ENCODE assay signal across 11 mouse cellular contexts in genomic region chr5:122111091-122111932, GRCm38 (mm10). TPM values are rescaled to one million over a fixed set of nuclear protein-coding genes. Genes with fewer than 3 reads are reported as not detected.
DNase-seq lines count a peak whose midpoint lies in the region; ATAC-seq and TF ChIP-seq lines count a peak whose summit lies in the region.
"Had no signal": no experiment of that assay in that cellular context is flagged by ENCODE, and none has a peak within 500 bp of the region (broad histone marks: within the 10 kb centered on the region; RNA-seq: fewer than 3 reads in every experiment).

No protein-coding gene starts in this region.

- H3K4me3 ChIP-seq in forebrain, embryonic 11.5 days (ENCODE audit: low read depth, low read length), result no peak overlapping the region
- no peak overlapping the region for H3K4me3 ChIP-seq in forebrain, embryonic 13.5 days
- H3K4me3 ChIP-seq in kidney, postnatal 0 days (replicated peaks; ENCODE audit: low read depth, low read length), result no peak overlapping the region
- H3K4me3 ChIP-seq in ES-Bruce4 (ENCODE audit: low read depth, low read length), result peak overlapping the region; percentile 22
- H3K4me3 ChIP-seq in heart, embryonic 15.5 days, result no peak overlapping the region

- WGBS in forebrain, embryonic 11.5 days, result 70% methylated on average over 26 of the region's 26 CpGs
- 69% methylated on average over 26 of the region's 26 CpGs for WGBS in forebrain, embryonic 13.5 days
- 65% methylated on average over 26 of the region's 26 CpGs for WGBS in kidney, postnatal 0 days
- WGBS in heart, embryonic 15.5 days, result 52% methylated on average over 26 of the region's 26 CpGs

- TF ChIP-seq POLR2A in ES-Bruce4 (IDR thresholded peaks at IDR 0.05; ENCODE audit: insufficient read depth, low read length), result no peak

- H3K36me3 ChIP-seq in forebrain, embryonic 11.5 days (ENCODE audit: control insufficient read depth, insufficient read depth, low read length), result no peaks in the 10 kb centered on the region
- no peaks in the 10 kb centered on the region for H3K36me3 ChIP-seq in forebrain, embryonic 13.5 days (ENCODE audit: poor library complexity, severe bottlenecking)
- no peaks in the 10 kb centered on the region for H3K36me3 ChIP-seq in kidney, postnatal 0 days (ENCODE audit: insufficient read depth, low read length)
- H3K36me3 ChIP-seq in ES-Bruce4 (ENCODE audit: control insufficient read depth, insufficient read depth, low read length, poor library complexity, severe bottlenecking), result no peaks in the 10 kb centered on the region
- H3K36me3 ChIP-seq in heart, embryonic 15.5 days, result no peaks in the 10 kb centered on the region; the same call in 1 of the 2 replicates

- H3K9me3 ChIP-seq in forebrain, embryonic 11.5 days (ENCODE audit: control insufficient read depth, low read length), result no peaks in the 10 kb centered on the region
- H3K9me3 ChIP-seq in forebrain, embryonic 13.5 days (replicated peaks), result peaks cover 4% of the 10 kb centered on the region; the same call in 1 of the 2 replicates
- H3K9me3 ChIP-seq in kidney, postnatal 0 days (replicated peaks; ENCODE audit: low read length), result no peaks in the 10 kb centered on the region
- no peaks in the 10 kb centered on the region for H3K9me3 ChIP-seq in ES-Bruce4 (replicated peaks; ENCODE audit: control insufficient read depth, insufficient read depth, low read length, poor library complexity, severe bottlenecking)
- no peaks in the 10 kb centered on the region for H3K9me3 ChIP-seq in heart, embryonic 15.5 days (replicated peaks)

- TF ChIP-seq CTCF in kidney, postnatal 0 days (IDR thresholded peaks at IDR 0.05; ENCODE audit: low read depth), result peak; percentile 34; the same call in 1 of the 2 replicates
- peak; percentile 31 for TF ChIP-seq CTCF in ES-Bruce4 (IDR thresholded peaks at IDR 0.05; ENCODE audit: low read depth, low read length)

- TF ChIP-seq EP300 in ES-Bruce4 (IDR thresholded peaks at IDR 0.05; ENCODE audit: insufficient read depth, low read depth, low read length), result 0 out of 2 replicates have a peak, but pooled peaks have one; percentile 12

- H3K4me1 ChIP-seq in forebrain, embryonic 11.5 days (replicated peaks; ENCODE audit: control insufficient read depth, insufficient read depth, low read length), result no peaks in the 10 kb centered on the region; the same call in 1 of the 2 replicates
- H3K4me1 ChIP-seq in forebrain, embryonic 13.5 days, result no peaks in the 10 kb centered on the region
- H3K4me1 ChIP-seq in kidney, postnatal 0 days (replicated peaks; ENCODE audit: insufficient read depth, low read length), result no peaks in the 10 kb centered on the region; the same call in 1 of the 2 replicates
- H3K4me1 ChIP-seq in ES-Bruce4 (ENCODE audit: control insufficient read depth, insufficient read depth, low read length), result peaks cover 2% of the 10 kb centered on the region
- H3K4me1 ChIP-seq in heart, embryonic 15.5 days (replicated peaks), result peaks cover 5% of the 10 kb centered on the region

- no peak for ATAC-seq in forebrain, embryonic 11.5 days (replicated peaks; ENCODE audit: low FRiP score)
- ATAC-seq in forebrain, embryonic 13.5 days, result no peak
- no peak for ATAC-seq in kidney, postnatal 0 days (replicated peaks; ENCODE audit: low FRiP score, low read depth)
- ATAC-seq in heart, embryonic 15.5 days (replicated peaks; ENCODE audit: insufficient number of reproducible peaks, insufficient read depth, low FRiP score, low read depth), result peak; percentile 2; the same call in 1 of the 2 replicates

- H3K27me3 ChIP-seq in forebrain, embryonic 11.5 days (ENCODE audit: control insufficient read depth, insufficient read depth, low read length), result no peaks in the 10 kb centered on the region
- H3K27me3 ChIP-seq in forebrain, embryonic 13.5 days, result no peaks in the 10 kb centered on the region
- no peaks in the 10 kb centered on the region for H3K27me3 ChIP-seq in kidney, postnatal 0 days (ENCODE audit: insufficient read depth, low read length)
- no peaks in the 10 kb centered on the region for H3K27me3 ChIP-seq in ES-Bruce4 (ENCODE audit: control insufficient read depth, insufficient read depth, low read length, poor library complexity, severe bottlenecking)
- H3K27me3 ChIP-seq in heart, embryonic 15.5 days, result no peaks in the 10 kb centered on the region

- peak; percentile 41 for DNase-seq in forebrain, embryonic 11.5 days (ENCODE audit: low spot score)
- DNase-seq in kidney, postnatal 0 days (ENCODE audit: low spot score), result no peak
- no peak for DNase-seq in kidney, adult 8-10 months
- no peak for DNase-seq in layer of hippocampus, postnatal 25 days (ENCODE audit: extremely low spot score in 1 of 2, low spot score in 1 of 2)
- DNase-seq in adrenal gland, postnatal 25 days, result no peak
- DNase-seq: cerebellum, postnatal 14 days; right cerebral cortex, adult 18-20 months had no signal

- H3K9ac ChIP-seq in forebrain, embryonic 11.5 days (ENCODE audit: low read length), result no peak overlapping the region
- H3K9ac ChIP-seq in forebrain, embryonic 13.5 days, result no peak overlapping the region
- H3K9ac ChIP-seq in kidney, postnatal 0 days (ENCODE audit: low read depth, low read length), result no peak overlapping the region
- H3K9ac ChIP-seq in ES-Bruce4 (ENCODE audit: low read depth, poor library complexity, severe bottlenecking), result 0 out of 2 replicates have a peak overlapping the region, but pooled peaks have one; percentile 10
- H3K9ac ChIP-seq in heart, embryonic 15.5 days, result peak overlapping the region; percentile 27; the same call in 1 of the 2 replicates

- H3K27ac ChIP-seq in forebrain, embryonic 11.5 days (ENCODE audit: low read depth, low read length), result no peak overlapping the region
- H3K27ac ChIP-seq in forebrain, embryonic 13.5 days, result no peak overlapping the region
- no peak overlapping the region for H3K27ac ChIP-seq in kidney, postnatal 0 days
- no peak overlapping the region for H3K27ac ChIP-seq in ES-Bruce4 (ENCODE audit: insufficient read depth, low read length)
- H3K27ac ChIP-seq in heart, embryonic 15.5 days, result peak overlapping the region; percentile 65
- H3K27ac ChIP-seq: macrophage had no signal

- H3K4me2 ChIP-seq in forebrain, embryonic 11.5 days (ENCODE audit: low read depth, low read length, severe bottlenecking), result no peak overlapping the region
- H3K4me2 ChIP-seq in forebrain, embryonic 13.5 days, result no peak overlapping the region; the same call in 1 of the 2 replicates
- H3K4me2 ChIP-seq in kidney, postnatal 0 days (ENCODE audit: low read length), result no peak overlapping the region
- peak overlapping the region; percentile 37; the same call in 1 of the 2 replicates for H3K4me2 ChIP-seq in heart, embryonic 15.5 days

RNA-seq across cellular contexts. Expression of gene Myl2, which starts 10.6 kb away (rescaled TPM):
- polyA plus RNA-seq in forebrain, embryonic 11.5 days (2014; fragmentation: Nextera tagmentation; extraction: Ambion mirVana), result not detected in 2 replicates
- polyA plus RNA-seq in forebrain, embryonic 13.5 days (2015; fragmentation: Nextera tagmentation; extraction: Ambion mirVana), result 0.81 and 3.6 TPM in 2 replicates
- 0.80 and 1.4 TPM in 2 replicates for polyA plus RNA-seq in kidney, postnatal 0 days (2015; fragmentation: Nextera tagmentation; extraction: Ambion mirVana)
- polyA plus RNA-seq in ES-Bruce4 (2011; ENCODE audit: insufficient read depth, insufficient read length, low read depth, missing spikeins), result not detected in 2 replicates
- 7,334 and 9,932 TPM in 2 replicates for polyA plus RNA-seq in heart, embryonic 15.5 days (2015; fragmentation: Nextera tagmentation; extraction: Ambion mirVana)
- under 1 TPM in 1 of 2 experiments, not detected in 1; 0.91 TPM for total RNA-seq in layer of hippocampus, postnatal 25 days (2021)
- total RNA-seq in adrenal gland, postnatal 25 days (2021), result not detected in 2 replicates
- polyA plus RNA-seq: macrophage had no signal

RNA-seq across cellular contexts. Expression of gene Ccdc63, which starts 29.3 kb away (rescaled TPM):
- polyA plus RNA-seq in forebrain, embryonic 11.5 days (2014; fragmentation: Nextera tagmentation; extraction: Ambion mirVana), result not detected in 2 replicates
- not detected in 2 replicates for polyA plus RNA-seq in forebrain, embryonic 13.5 days (2015; fragmentation: Nextera tagmentation; extraction: Ambion mirVana)
- not detected in 2 replicates for polyA plus RNA-seq in kidney, postnatal 0 days (2015; fragmentation: Nextera tagmentation; extraction: Ambion mirVana)
- 2.4 and 3.0 TPM in 2 replicates for polyA plus RNA-seq in ES-Bruce4 (2011; ENCODE audit: insufficient read depth, insufficient read length, low read depth, missing spikeins)
- polyA plus RNA-seq in heart, embryonic 15.5 days (2015; fragmentation: Nextera tagmentation; extraction: Ambion mirVana), result 0.16 and 0.42 TPM in 2 replicates
- under 1 TPM; 0.74 to 0.94 TPM for total RNA-seq in layer of hippocampus, postnatal 25 days (2021)
- total RNA-seq in adrenal gland, postnatal 25 days (2021), result not detected in 2 replicates

RNA-seq across cellular contexts. Expression of gene Ppp1cc, which starts 46.8 kb away (rescaled TPM):
- 364 and 378 TPM in 2 replicates for polyA plus RNA-seq in forebrain, embryonic 11.5 days (2014; fragmentation: Nextera tagmentation; extraction: Ambion mirVana)
- polyA plus RNA-seq in forebrain, embryonic 13.5 days (2015; fragmentation: Nextera tagmentation; extraction: Ambion mirVana), result 288 TPM in 2 replicates
- 203 and 220 TPM in 2 replicates for polyA plus RNA-seq in kidney, postnatal 0 days (2015; fragmentation: Nextera tagmentation; extraction: Ambion mirVana)
- polyA plus RNA-seq in ES-Bruce4 (2011; ENCODE audit: insufficient read depth, insufficient read length, low read depth, missing spikeins), result 437 and 458 TPM in 2 replicates
- 198 and 233 TPM in 2 replicates for polyA plus RNA-seq in heart, embryonic 15.5 days (2015; fragmentation: Nextera tagmentation; extraction: Ambion mirVana)
- total RNA-seq in layer of hippocampus, postnatal 25 days (2021), result 100 to 1,000 TPM; 208 to 211 TPM
- 182 and 186 TPM in 2 replicates for total RNA-seq in adrenal gland, postnatal 25 days (2021)

Comparison
In these comparisons a context has a peak if more than half of its experiments do, and no peak if none do; other contexts are left out.
1. H3K9ac ChIP-seq: peak in ES-Bruce4 (single experiment) and heart, embryonic 15.5 days (single experiment); none in forebrain, embryonic 11.5 days (single experiment), forebrain, embryonic 13.5 days (single experiment) and kidney, postnatal 0 days (single experiment).
2. RNA of gene Myl2, which starts 10.6 kb away (polyA plus RNA-seq): 7,334 to 9,932 TPM in heart, embryonic 15.5 days; 0.80 to 1.4 TPM in kidney, postnatal 0 days, 0.81 to 3.6 TPM in forebrain, embryonic 13.5 days, not detected in forebrain, embryonic 11.5 days and not detected in ES-Bruce4; every median in the first group is over 1,000 times any median in the second.